Mouse (Mus musculus) liver, postnatal 0 days (tissue): ENCODE results near the gene Srebf1. TPM values are rescaled to one million over a fixed set of nuclear protein-coding genes. Genes with fewer than 3 reads are reported as not detected.

Source experiments
- ATAC-seq: fragments of 200-750 bp; cut with Nextera tagmentation; 2 replicates; pipeline ENCODE4 v1.8.0; 2017; ENCODE audit warnings: mild to moderate bottlenecking, moderate library complexity
- DNase-seq: peaks from one replicate; pipeline ENCODE4 v3.0.0-alpha.2; 2016
- H3K27ac ChIP-seq: fragments of 300-500 bp; sonication (generic); 2 replicates; pipeline ENCODE4 v1.5.1; 2014; ENCODE audit warnings: antibody characterized with exemption, moderate library complexity, mild to moderate bottlenecking, low read depth
- H3K27me3 ChIP-seq: fragments of 300-500 bp; sonication (generic); 2 replicates; pipeline ENCODE4 v1.6.1; 2014; ENCODE audit warnings: low read length, control low read depth, mixed read lengths; ENCODE audit not compliant: insufficient read depth
- H3K36me3 ChIP-seq: fragments of 300-500 bp; sonication (generic); replicated peaks from 2 replicates; pipeline ENCODE4 v1.6.1; 2014; ENCODE audit warnings: mild to moderate bottlenecking, control low read depth, low read length, moderate library complexity, mixed read lengths; ENCODE audit not compliant: insufficient read depth
- H3K4me1 ChIP-seq: fragments of 300-500 bp; sonication (generic); 2 replicates; pipeline ENCODE4 v1.6.1; 2014; ENCODE audit warnings: antibody characterized with exemption, mild to moderate bottlenecking, control low read depth; ENCODE audit not compliant: insufficient read depth
- H3K4me2 ChIP-seq: fragments of 300-500 bp; sonication (generic); 2 replicates; pipeline ENCODE4 v1.6.1; 2014; ENCODE audit warnings: low read depth, mild to moderate bottlenecking, low read length, moderate library complexity, mixed read lengths
- H3K4me3 ChIP-seq: fragments of 300-500 bp; sonication (generic); 2 replicates; pipeline ENCODE4 v1.5.1; 2014; ENCODE audit warnings: low read depth, low read length
- H3K9ac ChIP-seq: fragments of 300-500 bp; sonication (generic); replicated peaks from 2 replicates; pipeline ENCODE4 v1.6.1; 2014; ENCODE audit warnings: mild to moderate bottlenecking, moderate library complexity
- H3K9me3 ChIP-seq: fragments of 300-500 bp; sonication (generic); 2 replicates; pipeline ENCODE4 v1.6.1; 2016; ENCODE audit warnings: mild to moderate bottlenecking, control low read depth, low read length, mixed read lengths
- CTCF ChIP-seq: sonication (generic); IDR thresholded peaks from 2 replicates; pipeline ENCODE4 v1.5.1; 2016; ENCODE audit warnings: antibody characterized with exemption, low read depth
- EP300 ChIP-seq: IDR thresholded peaks from 2 replicates; pipeline ENCODE4 v1.6.1; 2016; ENCODE audit warnings: antibody characterized with exemption, low read depth, mild to moderate bottlenecking
- WGBS: fragments of 180-500 bp; shearing (Covaris S2); extraction: QIAGEN DNeasy Blood & Tissue Kit; methylation state at CpG from one replicate; pipeline ENCODE4 v1.1.7; 2014; ENCODE audit not compliant: insufficient replicate concordance; 5-methylcytosine and 5-hydroxymethylcytosine counted together
- polyA plus RNA-seq: library from polyadenylated mRNA; unstranded; fragments of >200 nt; fragmentation: Nextera tagmentation; extraction: Ambion mirVana; gene quantifications from 2 replicates; pipeline ENCODE4 v1.2.1, GENCODE M21; 2015

Gene Srebf1
- polyA plus RNA-seq, 1 experiment from 2014 or later = 21.4 TPM

DNA sequence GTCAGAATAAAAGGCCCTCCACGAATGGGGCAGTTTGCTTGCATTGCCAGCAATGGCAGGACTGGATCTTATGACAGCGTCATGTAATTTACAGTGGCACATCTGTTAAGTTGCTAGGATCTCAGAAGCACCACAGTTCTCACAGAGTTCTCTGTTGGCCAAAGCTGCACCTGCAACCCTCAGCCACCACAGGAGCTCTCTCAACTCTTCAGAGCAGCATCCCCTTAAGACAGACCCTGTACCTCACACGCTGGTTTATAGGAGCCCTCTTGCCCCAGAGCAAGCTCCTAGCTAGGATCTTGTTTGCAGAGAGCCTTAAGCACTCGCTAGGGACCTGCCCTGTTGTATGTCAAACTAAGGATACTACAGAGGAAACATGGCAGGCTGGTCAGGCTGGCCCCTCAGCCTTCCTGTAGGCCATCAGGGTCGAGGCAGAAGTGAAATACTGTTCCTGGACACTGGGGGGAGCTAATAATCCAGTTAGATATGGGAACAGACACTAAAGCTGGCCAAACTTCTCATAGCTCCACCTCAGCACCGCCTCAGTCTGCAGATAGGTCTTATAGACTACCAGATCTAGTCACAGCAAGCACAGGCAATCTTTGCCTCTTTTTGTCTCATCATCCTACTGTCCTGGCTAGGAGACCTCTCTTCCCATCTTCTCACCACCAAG is 28.7 kb upstream of the Srebf1 start:
- Histone ChIP-seq H3K27ac (no peak overlapping the region), H3K4me1 (no peaks in the 10 kb centered on the region), H3K4me3 (no peak overlapping the region), H3K9me3 (no peaks in the 10 kb centered on the region), H3K9ac (no peak overlapping the region), H3K27me3 (no peaks in the 10 kb centered on the region), H3K4me2 (no peak overlapping the region), H3K36me3 (peaks cover 16% of the 10 kb centered on the region)
- 54% methylated on average over 6 of the region's 6 CpGs for WGBS
- peak; percentile 55 for DNase-seq
- no peak for TF ChIP-seq EP300
- peak; percentile 77 for TF ChIP-seq CTCF
- ATAC-seq = 0 out of 2 replicates have a peak, but pooled peaks have one; percentile 17

DNA sequence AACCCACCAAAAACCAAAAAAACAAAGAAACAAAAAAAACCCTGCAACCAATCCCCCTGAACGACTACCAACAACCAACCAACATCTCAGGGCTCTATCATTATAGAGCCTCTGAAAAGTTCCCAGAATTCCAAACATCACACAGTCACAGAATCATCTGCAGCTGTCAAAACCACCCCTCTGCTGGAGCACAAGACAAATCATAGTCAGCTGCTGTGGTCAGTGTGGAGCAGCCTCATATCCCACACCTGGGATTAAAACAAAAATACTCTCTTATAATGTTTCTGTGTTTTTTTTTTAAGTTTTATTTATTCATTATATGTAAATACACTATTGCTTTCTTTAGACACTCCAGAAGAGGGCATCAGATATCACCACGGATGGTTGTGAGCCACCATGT is 27.5 kb upstream of the Srebf1 start:
- no peaks in the 10 kb centered on the region for H3K27me3 ChIP-seq
- H3K36me3 ChIP-seq = peaks cover 9% of the 10 kb centered on the region; the same call in 1 of the 2 replicates
- H3K9ac ChIP-seq = no peak overlapping the region
- H3K4me1 ChIP-seq = no peaks in the 10 kb centered on the region
- 81% methylated on average over 2 of the region's 2 CpGs for WGBS
- H3K4me3 ChIP-seq = no peak overlapping the region
- TF ChIP-seq EP300 (no peak), CTCF (no peak)
- H3K27ac ChIP-seq = no peak overlapping the region
- no peak overlapping the region for H3K4me2 ChIP-seq
- ATAC-seq (no peak), DNase-seq (no peak)
- no peaks in the 10 kb centered on the region for H3K9me3 ChIP-seq

DNA sequence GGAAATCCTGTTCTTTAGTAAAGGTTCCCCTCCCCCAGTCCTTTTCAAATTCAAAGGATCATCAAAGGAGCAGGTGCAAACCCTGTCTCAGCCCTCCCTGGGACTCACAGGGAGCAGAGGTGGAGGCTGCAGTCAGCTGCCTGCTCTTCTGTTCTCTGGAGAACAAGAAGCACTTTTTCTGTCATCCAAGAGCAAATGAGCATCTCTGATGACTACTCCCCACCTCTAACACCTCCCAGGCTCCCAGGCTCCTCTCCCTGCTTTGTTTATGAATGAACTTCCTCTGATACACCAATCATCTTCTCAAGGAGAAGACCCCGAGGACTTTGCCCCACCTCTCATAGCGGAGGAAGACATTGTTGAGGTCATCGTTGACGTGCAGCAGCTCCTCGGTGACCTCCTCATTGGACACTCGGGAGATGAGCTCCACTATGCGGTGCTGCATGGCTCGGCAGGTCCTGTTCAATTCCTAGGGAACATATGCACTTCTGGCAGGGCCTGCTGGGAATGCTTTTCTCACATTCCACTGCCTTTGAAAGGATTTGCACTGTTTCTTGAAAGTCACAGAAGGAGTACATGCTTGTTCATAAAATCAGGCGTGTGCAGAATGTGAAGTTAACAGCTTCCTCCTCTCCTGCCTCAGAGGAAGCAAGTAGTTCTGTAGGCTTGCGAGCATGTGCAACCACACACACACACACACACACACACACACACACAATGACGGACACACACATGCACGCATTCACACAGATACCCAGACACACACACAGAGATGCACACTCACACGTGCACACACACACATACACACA is 26.4 kb upstream of the Srebf1 start:
- H3K27me3 ChIP-seq = no peaks in the 10 kb centered on the region
- no peak overlapping the region for H3K4me3 ChIP-seq
- no peak for DNase-seq
- no peak overlapping the region for H3K9ac ChIP-seq
- H3K9me3 ChIP-seq = no peaks in the 10 kb centered on the region
- 49% methylated on average over 13 of the region's 13 CpGs for WGBS
- ATAC-seq = no peak
- no peak overlapping the region for H3K27ac ChIP-seq
- TF ChIP-seq CTCF (no peak), EP300 (no peak)
- peaks cover 6% of the 10 kb centered on the region; the same call in 1 of the 2 replicates for H3K36me3 ChIP-seq
- H3K4me1 ChIP-seq = no peaks in the 10 kb centered on the region
- no peak overlapping the region for H3K4me2 ChIP-seq

DNA sequence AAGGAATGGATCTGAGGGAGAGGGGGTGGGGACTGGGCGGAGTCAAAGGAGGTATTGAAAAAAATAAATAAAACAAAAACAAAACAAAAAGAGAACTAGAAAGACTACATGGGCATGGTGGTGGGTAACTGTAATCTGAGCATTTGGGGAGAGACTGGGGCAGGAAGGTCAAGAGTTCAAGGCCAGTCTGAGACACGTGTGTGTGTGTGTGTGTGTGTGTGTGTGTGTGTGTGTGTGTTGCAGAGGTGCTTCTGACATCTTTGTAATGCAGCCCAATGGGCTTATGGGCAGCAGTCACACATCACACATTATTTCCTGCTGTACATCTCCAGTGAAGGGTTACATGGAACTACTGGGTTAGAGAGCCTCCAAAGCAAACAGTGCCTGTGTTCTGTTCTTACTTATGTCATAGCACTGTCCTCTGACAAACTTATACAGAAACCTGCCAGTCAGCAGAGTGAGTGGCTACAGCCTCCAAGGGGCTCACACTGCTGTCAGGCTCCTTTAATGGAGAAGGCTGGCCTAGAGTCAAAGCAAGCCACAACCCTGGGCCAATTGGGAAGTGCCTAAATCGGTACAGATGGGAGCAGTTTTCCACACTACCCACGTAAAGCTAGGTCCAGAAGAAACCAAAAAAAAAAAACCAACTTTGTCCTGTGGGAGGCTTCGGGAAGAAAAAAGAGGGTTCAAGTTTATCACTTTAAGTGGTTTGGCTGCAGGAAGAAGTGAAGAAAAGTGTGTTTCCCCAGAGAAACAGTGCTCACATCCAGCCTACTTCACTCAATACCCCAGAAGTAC is 25.6 kb upstream of the Srebf1 start:
- TF ChIP-seq EP300 = no peak
- Histone ChIP-seq H3K27me3 (no peaks in the 10 kb centered on the region), H3K9me3 (no peaks in the 10 kb centered on the region), H3K4me3 (no peak overlapping the region), H3K9ac (no peak overlapping the region), H3K4me2 (no peak overlapping the region), H3K36me3 (peaks cover 6% of the 10 kb centered on the region; the same call in 1 of the 2 replicates), H3K27ac (no peak overlapping the region), H3K4me1 (no peaks in the 10 kb centered on the region)
- ATAC-seq (no peak), DNase-seq (no peak)
- 58% methylated on average over 5 of the region's 5 CpGs for WGBS

DNA sequence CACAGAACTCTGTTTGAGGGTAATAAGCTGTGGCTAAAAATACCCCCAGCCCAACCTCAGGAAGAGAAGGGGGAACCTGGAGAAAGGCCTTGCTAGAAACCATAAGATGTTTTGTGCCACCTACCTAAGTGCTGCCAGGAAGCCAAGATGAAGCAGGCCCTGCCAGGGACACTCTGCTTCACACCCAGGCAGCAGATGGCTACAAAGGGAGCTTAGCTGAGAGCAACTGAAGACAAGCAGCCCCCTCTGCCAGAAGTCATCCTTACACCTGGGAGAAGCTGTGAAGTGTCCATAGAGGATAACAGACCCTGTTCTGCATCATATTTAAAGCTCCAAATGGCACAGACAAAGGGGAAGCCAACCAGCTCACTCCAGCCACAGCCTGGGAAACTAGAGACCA is 23.7 kb upstream of the Srebf1 start:
- Histone ChIP-seq H3K36me3 (peaks cover 5% of the 10 kb centered on the region; the same call in 1 of the 2 replicates), H3K9me3 (no peaks in the 10 kb centered on the region), H3K9ac (no peak overlapping the region), H3K27ac (no peak overlapping the region), H3K4me1 (no peaks in the 10 kb centered on the region), H3K4me2 (no peak overlapping the region), H3K4me3 (no peak overlapping the region), H3K27me3 (no peaks in the 10 kb centered on the region)
- ATAC-seq = no peak
- TF ChIP-seq CTCF (no peak), EP300 (no peak)
- DNase-seq = no peak
